Mouse (Mus musculus) bone marrow, adult 2 months (tissue): ENCODE results near the gene Rbm45.

Experiments used
- CTCF ChIP-seq: fragments of 200-500 bp; IDR thresholded peaks from 2 replicates; pipeline ENCODE4 v1.5.1; 2011; ENCODE audit warnings: low read length, control low read depth; ENCODE audit not compliant: control insufficient read depth, insufficient read depth
- POLR2A ChIP-seq: fragments of 200-500 bp; IDR thresholded peaks from 2 replicates; pipeline ENCODE4 v1.6.1; 2011; ENCODE audit warnings: low read depth, mild to moderate bottlenecking, control low read depth, low read length, borderline replicate concordance; ENCODE audit not compliant: control insufficient read depth

DNA sequence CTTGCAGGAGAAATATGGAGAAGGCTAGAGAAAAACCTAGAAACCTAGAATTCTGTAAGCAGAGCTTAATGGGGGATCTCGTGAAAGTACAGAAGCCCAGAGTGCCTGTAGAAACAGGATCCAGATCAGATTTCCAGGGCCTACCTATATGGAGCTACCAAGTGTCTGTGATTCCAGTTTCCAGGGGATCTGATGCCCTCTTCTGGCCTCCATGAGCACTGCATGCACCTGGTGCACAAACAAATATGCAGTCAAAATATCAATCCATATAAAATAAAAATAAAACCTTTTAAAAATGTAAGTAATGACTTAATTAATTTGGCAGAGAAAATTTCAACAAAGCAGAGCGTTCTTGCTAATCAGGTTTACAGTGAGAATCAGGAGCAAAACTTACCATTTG, 7.7 kb upstream of the Rbm45 start:
- TF ChIP-seq CTCF: no peak
- no peak for TF ChIP-seq POLR2A
